Mouse (Mus musculus): Measurements from ENCODE around the gene Cyp2f2.

DNA sequence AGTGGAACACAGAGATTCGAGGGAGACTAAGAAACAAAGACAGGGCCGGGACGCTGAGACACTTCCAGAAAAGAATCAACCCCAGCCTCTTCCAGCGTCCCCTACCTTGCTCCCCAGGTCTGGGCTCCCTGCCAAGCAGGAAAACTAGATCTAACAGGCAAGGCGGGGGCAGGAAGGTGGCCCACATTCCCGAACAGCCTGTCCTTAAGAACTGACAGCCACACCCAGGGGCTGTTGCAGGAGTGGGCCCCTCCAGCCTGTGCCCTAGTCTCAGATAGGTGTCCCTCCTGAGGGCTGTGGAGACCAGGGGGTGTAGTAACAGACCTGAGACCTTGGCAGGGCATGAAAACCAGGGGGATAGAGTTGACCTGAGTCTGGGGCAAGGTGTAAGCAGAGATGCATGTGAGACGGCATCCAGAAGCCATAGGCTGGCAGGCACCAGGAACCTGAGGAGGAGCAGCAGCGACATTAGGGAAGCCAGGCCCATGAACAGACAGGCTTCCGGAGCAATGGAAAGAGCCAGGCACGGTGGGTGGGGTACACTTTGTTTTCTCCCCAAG lies 33.6 kb downstream of the Cyp2f2 start, which contains the start of gene Cyp2t4:
- TF ChIP-seq FLI1 (IDR thresholded peaks at IDR 0.05; ENCODE audit: low read length) (no peak), GATA1 (IDR thresholded peaks at IDR 0.05; ENCODE audit: borderline replicate concordance, low read length) (no peak)

Measured in megakaryocyte, embryonic 14.5 days (primary cell).